Mouse (Mus musculus): ENCODE results near the gene Itpr1. TPM values are rescaled to one million over a fixed set of nuclear protein-coding genes. Genes with fewer than 3 reads are reported as not detected.

Gene Itpr1
- polyA plus RNA-seq, 1 experiment from 2014 or later = 15.0 TPM

DNA sequence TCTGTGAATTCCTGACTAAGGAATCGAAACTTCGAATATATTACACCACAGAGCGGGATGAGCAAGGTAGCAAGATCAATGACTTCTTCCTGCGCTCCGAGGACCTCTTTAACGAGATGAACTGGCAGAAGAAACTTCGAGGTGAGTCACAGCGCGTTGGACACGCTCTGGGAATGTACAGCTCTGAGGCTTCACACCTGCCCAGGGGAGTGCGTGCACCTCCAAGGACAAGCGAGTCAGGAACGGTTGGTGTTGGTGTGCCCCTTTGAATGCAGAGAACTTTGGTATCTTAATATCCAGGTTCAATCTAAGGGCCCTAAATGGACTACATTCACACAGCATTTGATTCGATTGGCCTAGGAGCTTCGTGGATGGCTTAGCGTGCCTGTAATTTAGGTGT, 280.9 kb downstream of the Itpr1 start:
- no peaks in the 10 kb centered on the region for H3K27me3 ChIP-seq (replicated peaks; ENCODE audit: control insufficient read depth, insufficient read depth, low read length)
- no peak overlapping the region for H3K9ac ChIP-seq (replicated peaks; ENCODE audit: low read depth, low read length)
- 86% methylated on average over 16 of the region's 16 CpGs for WGBS
- H3K36me3 ChIP-seq (ENCODE audit: control insufficient read depth, insufficient read depth) = no peaks in the 10 kb centered on the region
- peaks cover 8% of the 10 kb centered on the region for H3K4me1 ChIP-seq (replicated peaks; ENCODE audit: control insufficient read depth, insufficient read depth, low read length)
- no peak overlapping the region for H3K4me2 ChIP-seq (ENCODE audit: low read length)
- H3K9me3 ChIP-seq (ENCODE audit: control insufficient read depth, low read length) = no peaks in the 10 kb centered on the region
- no peak overlapping the region for H3K27ac ChIP-seq (ENCODE audit: low read length)
- H3K4me3 ChIP-seq (replicated peaks; ENCODE audit: low read length) = no peak overlapping the region
- ATAC-seq = no peak

DNA sequence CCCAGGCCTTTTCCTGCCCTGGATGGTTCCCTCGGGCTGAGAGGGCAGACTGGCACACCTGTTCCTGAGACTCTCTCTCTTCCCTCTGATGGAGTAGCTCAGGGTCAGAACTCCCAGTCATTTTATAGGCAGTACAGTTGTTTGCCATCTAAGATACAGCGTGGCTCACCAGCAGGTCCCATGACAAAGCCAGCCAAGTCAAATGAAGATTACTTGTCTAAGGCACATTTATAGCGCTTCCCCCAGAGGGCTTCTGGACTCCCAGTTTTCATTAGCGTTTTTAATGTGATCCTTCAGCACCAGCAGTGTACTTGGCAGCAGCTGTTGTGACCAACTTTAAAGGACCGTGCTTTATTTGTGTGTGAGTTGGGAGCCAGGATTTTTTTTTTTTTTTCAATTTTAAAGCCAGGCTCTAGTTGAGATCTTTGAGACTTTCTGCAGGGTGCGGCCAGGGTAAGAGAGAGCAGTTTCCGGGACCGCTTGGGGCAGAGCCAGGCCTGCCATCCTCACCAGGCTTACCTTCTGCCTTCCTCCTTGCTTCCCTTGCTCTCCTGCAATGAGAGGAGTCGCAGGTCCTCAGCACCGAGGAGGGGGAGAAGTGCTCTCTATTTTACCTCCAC, 281.4 kb downstream of the Itpr1 start:
- no peak overlapping the region for H3K9ac ChIP-seq (replicated peaks; ENCODE audit: low read depth, low read length)
- ATAC-seq = peak; percentile 71
- no peak overlapping the region for H3K4me3 ChIP-seq (replicated peaks; ENCODE audit: low read length)
- H3K9me3 ChIP-seq (ENCODE audit: control insufficient read depth, low read length) = no peaks in the 10 kb centered on the region
- no peaks in the 10 kb centered on the region for H3K27me3 ChIP-seq (replicated peaks; ENCODE audit: control insufficient read depth, insufficient read depth, low read length)
- no peak overlapping the region for H3K27ac ChIP-seq (ENCODE audit: low read length)
- H3K4me2 ChIP-seq (ENCODE audit: low read length) = no peak overlapping the region
- H3K4me1 ChIP-seq (replicated peaks; ENCODE audit: control insufficient read depth, insufficient read depth, low read length) = peaks cover 8% of the 10 kb centered on the region
- WGBS = 42% methylated on average over 10 of the region's 10 CpGs
- H3K36me3 ChIP-seq (ENCODE audit: control insufficient read depth, insufficient read depth) = no peaks in the 10 kb centered on the region

DNA sequence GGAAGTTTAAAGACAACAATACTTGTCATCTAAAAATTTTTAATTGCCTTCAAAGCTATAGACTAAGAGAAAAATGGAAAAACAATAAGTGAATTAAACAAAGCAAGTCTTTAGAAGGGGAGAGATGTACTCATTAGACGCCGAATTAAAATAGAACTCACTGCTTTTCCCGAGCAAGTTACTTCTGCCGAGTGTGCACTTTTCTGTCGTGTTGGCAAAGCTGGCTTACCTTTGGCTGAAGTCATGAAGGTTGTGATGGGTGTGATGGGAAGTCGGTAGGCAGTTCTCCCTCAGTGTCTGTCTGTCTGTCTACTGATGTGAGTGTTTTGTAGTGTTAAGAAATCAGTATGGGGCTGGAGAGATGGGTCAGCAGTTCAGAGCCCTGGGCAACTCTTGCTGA, 282.1 kb downstream of the Itpr1 start:
- Histone ChIP-seq H3K4me1 (replicated peaks; ENCODE audit: control insufficient read depth, insufficient read depth, low read length) (peaks cover 8% of the 10 kb centered on the region), H3K9ac (replicated peaks; ENCODE audit: low read depth, low read length) (no peak overlapping the region), H3K36me3 (ENCODE audit: control insufficient read depth, insufficient read depth) (no peaks in the 10 kb centered on the region), H3K4me3 (replicated peaks; ENCODE audit: low read length) (no peak overlapping the region), H3K27ac (ENCODE audit: low read length) (no peak overlapping the region), H3K27me3 (replicated peaks; ENCODE audit: control insufficient read depth, insufficient read depth, low read length) (no peaks in the 10 kb centered on the region), H3K4me2 (ENCODE audit: low read length) (no peak overlapping the region), H3K9me3 (ENCODE audit: control insufficient read depth, low read length) (no peaks in the 10 kb centered on the region)
- 53% methylated on average over 6 of the region's 6 CpGs for WGBS
- no peak for ATAC-seq

DNA sequence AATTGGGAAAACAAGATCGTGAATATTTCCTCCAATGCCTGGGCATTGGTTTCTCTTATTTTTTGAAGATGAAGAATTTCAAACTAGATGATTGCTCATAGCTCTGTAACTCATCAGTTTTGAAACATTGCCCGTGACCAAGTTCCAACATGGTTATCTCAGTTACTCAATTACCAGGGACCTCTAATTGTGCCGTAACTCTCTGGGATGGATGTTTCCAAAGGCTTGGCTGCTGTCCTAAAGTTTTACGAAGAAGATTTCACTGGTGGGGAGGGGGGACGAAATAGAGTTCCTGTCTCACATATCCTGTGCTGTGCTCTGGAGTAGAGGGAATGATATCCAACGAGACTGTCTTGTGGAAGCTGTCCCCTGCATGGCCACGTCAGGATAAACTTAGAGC, 285.2 kb downstream of the Itpr1 start:
- no peak overlapping the region for H3K27ac ChIP-seq (ENCODE audit: low read length)
- no peaks in the 10 kb centered on the region for H3K27me3 ChIP-seq (replicated peaks; ENCODE audit: control insufficient read depth, insufficient read depth, low read length)
- WGBS = 88% methylated on average over 7 of the region's 7 CpGs
- no peaks in the 10 kb centered on the region for H3K9me3 ChIP-seq (ENCODE audit: control insufficient read depth, low read length)
- peaks cover 8% of the 10 kb centered on the region for H3K4me1 ChIP-seq (replicated peaks; ENCODE audit: control insufficient read depth, insufficient read depth, low read length)
- H3K4me3 ChIP-seq (replicated peaks; ENCODE audit: low read length) = no peak overlapping the region
- H3K36me3 ChIP-seq (ENCODE audit: control insufficient read depth, insufficient read depth) = no peaks in the 10 kb centered on the region
- H3K4me2 ChIP-seq (ENCODE audit: low read length) = no peak overlapping the region
- ATAC-seq = no peak
- H3K9ac ChIP-seq (replicated peaks; ENCODE audit: low read depth, low read length) = no peak overlapping the region

DNA sequence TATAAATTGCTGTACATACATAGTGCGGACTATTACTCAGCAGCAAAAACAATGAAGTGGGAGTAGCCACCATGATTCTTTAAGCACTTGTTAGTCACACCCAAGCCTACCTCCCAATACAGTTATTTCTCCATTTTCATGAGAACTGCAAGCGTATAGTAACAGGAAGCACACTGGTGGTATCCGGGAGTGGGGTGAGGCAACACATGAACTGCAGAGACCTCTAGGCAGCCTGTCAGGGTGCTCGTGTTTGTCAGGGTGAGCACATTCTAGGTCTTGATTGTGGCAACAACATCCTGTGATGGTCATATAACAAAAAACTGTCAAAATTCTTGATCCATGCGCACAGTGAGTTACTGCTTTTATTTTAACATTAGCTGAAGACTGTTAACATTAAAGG, 290.8 kb downstream of the Itpr1 start:
- Histone ChIP-seq H3K4me3 (replicated peaks; ENCODE audit: low read length) (no peak overlapping the region), H3K9ac (replicated peaks; ENCODE audit: low read depth, low read length) (no peak overlapping the region), H3K4me1 (replicated peaks; ENCODE audit: control insufficient read depth, insufficient read depth, low read length) (no peaks in the 10 kb centered on the region), H3K36me3 (ENCODE audit: control insufficient read depth, insufficient read depth) (no peaks in the 10 kb centered on the region), H3K4me2 (ENCODE audit: low read length) (no peak overlapping the region), H3K9me3 (ENCODE audit: control insufficient read depth, low read length) (no peaks in the 10 kb centered on the region), H3K27ac (ENCODE audit: low read length) (no peak overlapping the region), H3K27me3 (replicated peaks; ENCODE audit: control insufficient read depth, insufficient read depth, low read length) (no peaks in the 10 kb centered on the region)
- WGBS = 95% methylated on average over 5 of the region's 5 CpGs
- ATAC-seq = no peak

DNA sequence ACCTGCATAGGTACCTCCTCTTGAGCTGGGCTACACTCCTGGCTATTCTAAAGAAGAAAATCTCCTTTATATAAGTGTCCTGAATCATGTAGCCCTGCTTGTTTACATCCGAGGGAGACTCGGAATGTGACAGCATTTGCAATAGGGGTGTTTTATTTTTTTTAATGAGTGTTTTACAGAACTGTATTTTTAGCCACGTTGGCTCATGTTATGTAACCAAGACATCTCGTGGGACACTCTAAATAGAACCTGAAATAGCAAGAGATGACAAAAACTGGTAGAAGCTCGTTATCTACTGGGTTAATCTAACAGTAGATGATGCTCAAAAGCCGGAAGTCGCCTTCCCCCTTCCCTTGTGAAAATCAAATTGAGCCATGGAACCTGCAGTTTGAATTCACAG, 291.8 kb downstream of the Itpr1 start:
- Histone ChIP-seq H3K4me1 (replicated peaks; ENCODE audit: control insufficient read depth, insufficient read depth, low read length) (no peaks in the 10 kb centered on the region), H3K27ac (ENCODE audit: low read length) (no peak overlapping the region), H3K9ac (replicated peaks; ENCODE audit: low read depth, low read length) (no peak overlapping the region), H3K9me3 (ENCODE audit: control insufficient read depth, low read length) (no peaks in the 10 kb centered on the region), H3K4me2 (ENCODE audit: low read length) (no peak overlapping the region), H3K4me3 (replicated peaks; ENCODE audit: low read length) (no peak overlapping the region), H3K36me3 (ENCODE audit: control insufficient read depth, insufficient read depth) (no peaks in the 10 kb centered on the region), H3K27me3 (replicated peaks; ENCODE audit: control insufficient read depth, insufficient read depth, low read length) (no peaks in the 10 kb centered on the region)
- 71% methylated on average over 7 of the region's 7 CpGs for WGBS
- ATAC-seq = no peak

DNA sequence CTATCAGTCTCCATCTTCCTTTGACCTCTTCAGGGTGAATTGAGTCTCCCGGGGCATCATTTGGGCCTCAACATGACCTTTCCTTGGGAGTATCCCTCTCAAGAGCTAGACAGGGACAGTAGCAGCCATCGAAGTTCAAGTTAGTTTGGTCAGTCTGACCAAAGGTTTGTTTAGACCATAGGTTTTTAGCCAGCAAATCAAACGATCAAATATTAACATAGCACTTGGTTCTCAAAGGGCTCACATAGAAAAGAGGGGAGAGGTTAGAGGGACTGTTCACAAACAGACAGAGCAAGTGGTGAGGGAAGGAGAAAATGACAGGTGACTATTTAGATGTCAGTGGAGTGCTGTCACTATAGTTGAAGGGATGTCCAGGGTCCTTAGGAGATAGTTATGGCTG, 293.3 kb downstream of the Itpr1 start:
- no peak overlapping the region for H3K4me3 ChIP-seq (replicated peaks; ENCODE audit: low read length)
- WGBS = 94% methylated on average over 3 of the region's 3 CpGs
- no peaks in the 10 kb centered on the region for H3K27me3 ChIP-seq (replicated peaks; ENCODE audit: control insufficient read depth, insufficient read depth, low read length)
- no peaks in the 10 kb centered on the region for H3K4me1 ChIP-seq (replicated peaks; ENCODE audit: control insufficient read depth, insufficient read depth, low read length)
- no peak overlapping the region for H3K27ac ChIP-seq (ENCODE audit: low read length)
- no peaks in the 10 kb centered on the region for H3K9me3 ChIP-seq (ENCODE audit: control insufficient read depth, low read length)
- no peak overlapping the region for H3K9ac ChIP-seq (replicated peaks; ENCODE audit: low read depth, low read length)
- no peak for ATAC-seq
- H3K4me2 ChIP-seq (ENCODE audit: low read length) = no peak overlapping the region
- H3K36me3 ChIP-seq (ENCODE audit: control insufficient read depth, insufficient read depth) = no peaks in the 10 kb centered on the region

DNA sequence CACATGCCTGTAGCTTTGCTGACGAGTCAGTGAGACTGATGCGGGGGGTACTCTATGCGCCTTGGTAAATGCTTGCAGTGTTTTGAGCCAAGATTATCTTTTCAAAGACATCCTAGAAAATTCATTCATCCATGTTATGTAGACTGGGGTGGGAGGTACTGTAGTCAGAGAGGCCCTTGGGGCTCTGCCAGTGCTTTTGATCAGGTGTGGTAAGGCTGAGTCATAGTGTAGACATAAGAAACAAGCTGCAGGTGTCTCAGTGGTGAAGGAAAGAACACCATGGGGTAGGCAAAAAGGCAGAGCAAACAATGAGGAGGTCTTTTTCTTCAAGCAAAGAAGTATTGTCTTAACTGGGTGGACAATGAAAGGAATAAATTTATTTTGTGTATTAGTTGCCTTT, 294.4 kb downstream of the Itpr1 start:
- Histone ChIP-seq H3K4me1 (replicated peaks; ENCODE audit: control insufficient read depth, insufficient read depth, low read length) (no peaks in the 10 kb centered on the region), H3K36me3 (ENCODE audit: control insufficient read depth, insufficient read depth) (no peaks in the 10 kb centered on the region), H3K9ac (replicated peaks; ENCODE audit: low read depth, low read length) (no peak overlapping the region), H3K27me3 (replicated peaks; ENCODE audit: control insufficient read depth, insufficient read depth, low read length) (no peaks in the 10 kb centered on the region), H3K4me2 (ENCODE audit: low read length) (no peak overlapping the region), H3K9me3 (ENCODE audit: control insufficient read depth, low read length) (no peaks in the 10 kb centered on the region), H3K4me3 (replicated peaks; ENCODE audit: low read length) (no peak overlapping the region), H3K27ac (ENCODE audit: low read length) (no peak overlapping the region)
- ATAC-seq = no peak
- WGBS = 67% methylated on average over 3 of the region's 3 CpGs

DNA sequence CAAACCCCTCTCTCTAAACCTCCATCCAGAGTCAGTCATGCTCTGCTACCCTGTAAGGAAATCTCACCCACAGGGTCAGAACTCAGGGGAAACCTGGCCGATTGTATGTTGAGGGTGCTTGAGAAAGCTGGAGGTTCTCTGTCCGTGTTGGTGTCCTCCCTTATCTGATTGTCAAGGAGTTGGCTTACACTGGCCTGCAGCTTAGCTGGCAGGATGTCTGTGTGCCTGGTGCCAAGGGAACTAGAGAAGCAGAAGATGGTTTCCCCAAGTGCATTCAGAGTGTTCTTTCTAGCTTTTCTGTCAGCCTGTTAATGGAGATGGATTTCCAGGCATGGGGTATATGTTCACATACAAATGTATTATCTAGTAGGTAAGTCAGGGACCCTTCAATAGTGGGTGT, 296.4 kb downstream of the Itpr1 start:
- no peaks in the 10 kb centered on the region for H3K9me3 ChIP-seq (ENCODE audit: control insufficient read depth, low read length)
- H3K27me3 ChIP-seq (replicated peaks; ENCODE audit: control insufficient read depth, insufficient read depth, low read length) = no peaks in the 10 kb centered on the region
- no peak overlapping the region for H3K4me2 ChIP-seq (ENCODE audit: low read length)
- no peak overlapping the region for H3K9ac ChIP-seq (replicated peaks; ENCODE audit: low read depth, low read length)
- WGBS = 88% methylated on average over 2 of the region's 2 CpGs
- ATAC-seq = no peak
- H3K36me3 ChIP-seq (ENCODE audit: control insufficient read depth, insufficient read depth) = no peaks in the 10 kb centered on the region
- H3K27ac ChIP-seq (ENCODE audit: low read length) = no peak overlapping the region
- no peaks in the 10 kb centered on the region for H3K4me1 ChIP-seq (replicated peaks; ENCODE audit: control insufficient read depth, insufficient read depth, low read length)
- no peak overlapping the region for H3K4me3 ChIP-seq (replicated peaks; ENCODE audit: low read length)

DNA sequence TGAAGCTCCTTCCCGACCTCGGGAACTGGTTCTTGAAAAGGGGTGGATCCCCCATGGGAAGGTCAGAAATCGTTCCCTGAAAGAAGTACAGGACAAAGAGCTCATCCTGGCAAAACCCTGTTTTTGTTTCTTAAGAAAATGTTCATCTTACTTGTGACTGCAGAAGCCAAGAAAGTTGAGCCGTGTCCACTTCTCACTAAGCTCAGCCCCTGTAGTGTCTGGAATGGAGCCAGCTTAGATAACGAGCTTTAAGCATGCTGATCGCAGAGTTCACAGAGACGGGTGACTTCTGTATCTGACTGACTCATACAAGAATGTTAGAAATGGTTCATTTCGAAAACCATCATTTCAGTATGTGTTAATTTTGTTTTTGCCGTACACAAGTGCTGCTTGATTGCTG, 297.2 kb downstream of the Itpr1 start:
- Histone ChIP-seq H3K9ac (replicated peaks; ENCODE audit: low read depth, low read length) (no peak overlapping the region), H3K27me3 (replicated peaks; ENCODE audit: control insufficient read depth, insufficient read depth, low read length) (no peaks in the 10 kb centered on the region), H3K9me3 (ENCODE audit: control insufficient read depth, low read length) (no peaks in the 10 kb centered on the region), H3K4me2 (ENCODE audit: low read length) (no peak overlapping the region), H3K36me3 (ENCODE audit: control insufficient read depth, insufficient read depth) (no peaks in the 10 kb centered on the region), H3K4me3 (replicated peaks; ENCODE audit: low read length) (no peak overlapping the region), H3K4me1 (replicated peaks; ENCODE audit: control insufficient read depth, insufficient read depth, low read length) (no peaks in the 10 kb centered on the region), H3K27ac (ENCODE audit: low read length) (no peak overlapping the region)
- ATAC-seq = no peak
- 48% methylated on average over 9 of the region's 9 CpGs for WGBS
